Mouse (Mus musculus) hindbrain, embryonic 12.5 days (tissue): Measurements from ENCODE around the gene Gm10521. TPM values are rescaled to one million over a fixed set of nuclear protein-coding genes. Genes with fewer than 3 reads are reported as not detected.
"Not testable (repeated sequence)": the region's sequence is repeated elsewhere in the genome, so short reads cannot be mapped to it uniquely, and the experiment has no call there.

Experiments used
- ATAC-seq: fragments of 200-750 bp; cut with Nextera tagmentation; 2 replicates; pipeline ENCODE4 v1.8.0; 2017; ENCODE audit warnings: moderate TSS enrichment; ENCODE audit not compliant: low FRiP score
- H3K27ac ChIP-seq: fragments of 300-500 bp; sonication (generic); 2 replicates; pipeline ENCODE4 v1.5.1; 2016; ENCODE audit warnings: mild to moderate bottlenecking
- H3K27me3 ChIP-seq: fragments of 300-500 bp; sonication (generic); 2 replicates; pipeline ENCODE4 v1.6.1; 2016; ENCODE audit warnings: mild to moderate bottlenecking
- H3K36me3 ChIP-seq: fragments of 300-500 bp; sonication (generic); 2 replicates; pipeline ENCODE4 v1.6.1; 2016; ENCODE audit warnings: mild to moderate bottlenecking
- H3K4me1 ChIP-seq: fragments of 300-500 bp; sonication (generic); 2 replicates; pipeline ENCODE4 v1.6.1; 2016
- H3K4me2 ChIP-seq: fragments of 300-500 bp; sonication (generic); replicated peaks from 2 replicates; pipeline ENCODE4 v1.6.1; 2016; ENCODE audit warnings: mild to moderate bottlenecking
- H3K4me3 ChIP-seq: fragments of 300-500 bp; sonication (generic); 2 replicates; pipeline ENCODE4 v1.5.1; 2016; ENCODE audit warnings: mild to moderate bottlenecking
- H3K9ac ChIP-seq: fragments of 300-500 bp; sonication (generic); 2 replicates; pipeline ENCODE4 v1.6.1; 2016; ENCODE audit warnings: mild to moderate bottlenecking, moderate library complexity
- H3K9me3 ChIP-seq: fragments of 300-500 bp; sonication (generic); replicated peaks from 2 replicates; pipeline ENCODE4 v1.6.1; 2016; ENCODE audit warnings: mild to moderate bottlenecking
- WGBS: fragments of 180-500 bp; shearing (Covaris S2); methylation state at CpG from one replicate; pipeline ENCODE4 v1.1.7; 2016; 5-methylcytosine and 5-hydroxymethylcytosine counted together
- polyA plus RNA-seq: library from polyadenylated mRNA; unstranded; fragments of >200 nt; fragmentation: Nextera tagmentation; extraction: Ambion mirVana; gene quantifications from 2 replicates; pipeline ENCODE4 v1.2.1, GENCODE M21; 2016

Gene Gm10521
- 0.08 TPM in 1 of 2 replicates, not detected in the other for polyA plus RNA-seq

- H3K4me1 ChIP-seq, H3K27ac ChIP-seq, H3K36me3 ChIP-seq, ATAC-seq, H3K27me3 ChIP-seq, H3K4me2 ChIP-seq, H3K9me3 ChIP-seq, H3K4me3 ChIP-seq, H3K9ac ChIP-seq: not testable (repeated sequence)
- WGBS: 84% methylated on average over 5 of the region's 5 CpGs
These were observed at the start of gene Gm10521 for GRCm38 (mm10) chr1:171895364-171895763. Gene Gm10521 (plus strand): TSS chr1:171895664.

GRCm38 (mm10) chr1:171848201-171848600 is 47.3 kb upstream of the Gm10521 start:
- ATAC-seq: no peak

GRCm38 (mm10) chr1:171848757-171849156 is 46.7 kb upstream of the Gm10521 start:
- H3K36me3 ChIP-seq: no peaks in the 10 kb centered on the region
- no peak overlapping the region for H3K4me2 ChIP-seq
- H3K4me3 ChIP-seq: no peak overlapping the region
- H3K4me1 ChIP-seq: no peaks in the 10 kb centered on the region
- WGBS: 86% methylated on average over 4 of the region's 4 CpGs
- no peaks in the 10 kb centered on the region for H3K9me3 ChIP-seq
- H3K9ac ChIP-seq: no peak overlapping the region
- no peaks in the 10 kb centered on the region for H3K27me3 ChIP-seq
- H3K27ac ChIP-seq: no peak overlapping the region
- ATAC-seq: no peak

More at GRCm38 (mm10) chr1:171848201-171848600, 47.3 kb upstream of the Gm10521 start:
- Histone ChIP-seq H3K36me3 (no peaks in the 10 kb centered on the region), H3K9me3 (no peaks in the 10 kb centered on the region), H3K4me3 (no peak overlapping the region), H3K9ac (no peak overlapping the region), H3K4me1 (no peaks in the 10 kb centered on the region), H3K4me2 (no peak overlapping the region), H3K27ac (no peak overlapping the region), H3K27me3 (no peaks in the 10 kb centered on the region)

- Histone ChIP-seq H3K4me3 (no peak overlapping the region), H3K36me3 (no peaks in the 10 kb centered on the region), H3K9ac (no peak overlapping the region), H3K27ac (no peak overlapping the region), H3K4me1 (no peaks in the 10 kb centered on the region), H3K4me2 (no peak overlapping the region), H3K27me3 (no peaks in the 10 kb centered on the region), H3K9me3 (no peaks in the 10 kb centered on the region)
- ATAC-seq: no peak
- 87% methylated on average over 5 of the region's 5 CpGs for WGBS
These were observed 46.0 kb upstream of the Gm10521 start for GRCm38 (mm10) chr1:171849454-171849853.

GRCm38 (mm10) chr1:171865467-171865866 is 30.0 kb upstream of the Gm10521 start:
- no peak for ATAC-seq
- Histone ChIP-seq H3K27ac (no peak overlapping the region), H3K4me2 (no peak overlapping the region), H3K4me1 (no peaks in the 10 kb centered on the region), H3K9ac (no peak overlapping the region), H3K4me3 (no peak overlapping the region), H3K27me3 (no peaks in the 10 kb centered on the region), H3K9me3 (no peaks in the 10 kb centered on the region), H3K36me3 (no peaks in the 10 kb centered on the region)
- WGBS: 91% methylated on average over 4 of the region's 4 CpGs

GRCm38 (mm10) chr1:171886989-171887388 is 8.5 kb upstream of the Gm10521 start:
- H3K27ac ChIP-seq: no peak overlapping the region
- no peaks in the 10 kb centered on the region for H3K4me1 ChIP-seq
- H3K4me3 ChIP-seq: no peak overlapping the region
- H3K36me3 ChIP-seq: no peaks in the 10 kb centered on the region
- ATAC-seq: no peak
- 86% methylated on average over 1 of the region's 1 CpGs for WGBS
- no peak overlapping the region for H3K9ac ChIP-seq
- no peak overlapping the region for H3K4me2 ChIP-seq
- no peaks in the 10 kb centered on the region for H3K9me3 ChIP-seq
- H3K27me3 ChIP-seq: no peaks in the 10 kb centered on the region

GRCm38 (mm10) chr1:171904011-171904410 is 8.5 kb downstream of the Gm10521 start:
- no peak overlapping the region for H3K4me3 ChIP-seq
- no peaks in the 10 kb centered on the region for H3K4me1 ChIP-seq
- H3K27me3 ChIP-seq: no peaks in the 10 kb centered on the region
- H3K4me2 ChIP-seq: no peak overlapping the region
- 78% methylated on average over 1 of the region's 1 CpGs for WGBS
- no peak overlapping the region for H3K27ac ChIP-seq
- H3K9me3 ChIP-seq: peaks cover under 1% of the 10 kb centered on the region; the same call in 1 of the 2 replicates
- H3K36me3 ChIP-seq: no peaks in the 10 kb centered on the region
- no peak for ATAC-seq
- H3K9ac ChIP-seq: no peak overlapping the region

- no peaks in the 10 kb centered on the region; the same call in 1 of the 2 replicates for H3K9me3 ChIP-seq
- no peaks in the 10 kb centered on the region for H3K4me1 ChIP-seq
- no peak overlapping the region for H3K27ac ChIP-seq
- no peak overlapping the region for H3K4me2 ChIP-seq
- no peak for ATAC-seq
- no peak overlapping the region for H3K4me3 ChIP-seq
- WGBS: 83% methylated on average over 13 of the region's 13 CpGs
- H3K27me3 ChIP-seq: no peaks in the 10 kb centered on the region
- H3K9ac ChIP-seq: no peak overlapping the region
- no peaks in the 10 kb centered on the region for H3K36me3 ChIP-seq
These were observed 20.4 kb downstream of the Gm10521 start for GRCm38 (mm10) chr1:171915638-171916458.

GRCm38 (mm10) chr1:171917305-171918039 is 22.0 kb downstream of the Gm10521 start, which contains the start of gene Slamf6:
Gene Slamf6 (plus strand): TSS chr1:171917515.
- Histone ChIP-seq H3K9ac (no peak within 1 kb of the TSS), H3K27ac (no peak within 1 kb of the TSS), H3K4me1 (no peaks in the 10 kb centered on the region), H3K27me3 (no peaks in the 10 kb centered on the region), H3K36me3 (no peaks in the 10 kb centered on the region), H3K9me3 (no peaks in the 10 kb centered on the region), H3K4me3 (no peak within 1 kb of the TSS), H3K4me2 (no peak within 1 kb of the TSS)
- WGBS: 87% methylated on average over 14 of the region's 14 CpGs
- ATAC-seq: no peak

- Histone ChIP-seq H3K27me3 (no peaks in the 10 kb centered on the region), H3K4me2 (no peak overlapping the region), H3K27ac (no peak overlapping the region), H3K9me3 (no peaks in the 10 kb centered on the region), H3K9ac (no peak overlapping the region), H3K4me1 (no peaks in the 10 kb centered on the region), H3K4me3 (no peak overlapping the region), H3K36me3 (no peaks in the 10 kb centered on the region)
- no peak for ATAC-seq
- WGBS: 88% methylated on average over 12 of the region's 12 CpGs
These were observed 22.9 kb downstream of the Gm10521 start for GRCm38 (mm10) chr1:171918136-171918920.

- Histone ChIP-seq H3K36me3 (no peaks in the 10 kb centered on the region), H3K4me3 (no peak overlapping the region), H3K4me1 (no peaks in the 10 kb centered on the region), H3K9ac (no peak overlapping the region), H3K27me3 (no peaks in the 10 kb centered on the region), H3K9me3 (no peaks in the 10 kb centered on the region), H3K4me2 (no peak overlapping the region), H3K27ac (no peak overlapping the region)
- WGBS: 92% methylated on average over 5 of the region's 5 CpGs
- ATAC-seq: no peak
These were observed 23.7 kb downstream of the Gm10521 start for GRCm38 (mm10) chr1:171919193-171919592.

GRCm38 (mm10) chr1:171919901-171920510 is 24.5 kb downstream of the Gm10521 start:
- H3K4me3 ChIP-seq: no peak overlapping the region
- 86% methylated on average over 6 of the region's 6 CpGs for WGBS
- H3K27me3 ChIP-seq: no peaks in the 10 kb centered on the region
- no peak overlapping the region for H3K4me2 ChIP-seq
- H3K9ac ChIP-seq: no peak overlapping the region
- no peak for ATAC-seq
- H3K4me1 ChIP-seq: no peaks in the 10 kb centered on the region
- H3K27ac ChIP-seq: no peak overlapping the region
- H3K36me3 ChIP-seq: no peaks in the 10 kb centered on the region
- no peaks in the 10 kb centered on the region for H3K9me3 ChIP-seq
